Mouse (Mus musculus): ENCODE data around the gene V1ra8.
"Not testable (repeated sequence)": the region's sequence is repeated elsewhere in the genome, so short reads cannot be mapped to it uniquely, and the experiment has no call there.

Gene V1ra8

GRCm38 (mm10) chr6:90202493-90202892 lies at the start of gene V1ra8:
TSS of gene V1ra8 (plus strand) at chr6:90202793.
- not testable (repeated sequence) for DNase-seq (ENCODE audit: low spot score in 2 of 2)

- no peak for DNase-seq (ENCODE audit: low spot score in 2 of 2)
These were observed 42.5 kb upstream of the V1ra8 start for GRCm38 (mm10) chr6:90160139-90160538.

GRCm38 (mm10) chr6:90174508-90174907 lies 28.1 kb upstream of the V1ra8 start, which contains the start of gene Vmn1r52:
TSS of gene Vmn1r52 (plus strand) at chr6:90174808.
- DNase-seq (ENCODE audit: low spot score in 2 of 2), result no peak

- no peak for DNase-seq (ENCODE audit: low spot score in 2 of 2)
These were observed 21.7 kb downstream of the V1ra8 start, which contains the start of gene Vmn1r53 for GRCm38 (mm10) chr6:90224338-90224737. TSS of gene Vmn1r53 (minus strand) at chr6:90224438.

- DNase-seq (ENCODE audit: low spot score in 2 of 2), result not testable (repeated sequence)
These were observed 29.5 kb downstream of the V1ra8 start for GRCm38 (mm10) chr6:90232114-90232513.

- DNase-seq (ENCODE audit: low spot score in 2 of 2), result no peak
These were observed 30.1 kb downstream of the V1ra8 start for GRCm38 (mm10) chr6:90232681-90233080.

- DNase-seq (ENCODE audit: low spot score in 2 of 2), result no peak
These were observed 41.4 kb downstream of the V1ra8 start for GRCm38 (mm10) chr6:90244019-90244418.

- no peak for DNase-seq (ENCODE audit: low spot score in 2 of 2)
These were observed 43.4 kb downstream of the V1ra8 start, which contains the start of gene Vmn1r54 for GRCm38 (mm10) chr6:90246000-90246399. TSS of gene Vmn1r54 (plus strand) at chr6:90246300.
